23 mouse cellular contexts compared by ENCODE assay signal in genomic region chr17:8444062-8444461, GRCm38 (mm10). TPM values are rescaled to one million over a fixed set of nuclear protein-coding genes. Genes with fewer than 3 reads are reported as not detected.
A peak's percentile ranks its signal among the peaks of the same experiment; 100 is the strongest.
DNase-seq lines count a peak whose midpoint lies in the region; ATAC-seq and TF ChIP-seq lines count a peak whose summit lies in the region.
"Had no signal": no experiment of that assay in that cellular context is flagged by ENCODE, and none has a peak within 500 bp of the region (broad histone marks: within the 10 kb centered on the region; RNA-seq: fewer than 3 reads in every experiment).

No protein-coding gene starts in this region.

- H3K4me1 ChIP-seq in forebrain, postnatal 0 days (ENCODE audit: insufficient read depth), result no peaks in the 10 kb centered on the region
- H3K4me1 ChIP-seq in forebrain, embryonic 13.5 days, result no peaks in the 10 kb centered on the region
- H3K4me1 ChIP-seq in midbrain, postnatal 0 days (ENCODE audit: insufficient read depth, low read length), result no peaks in the 10 kb centered on the region
- no peaks in the 10 kb centered on the region for H3K4me1 ChIP-seq in midbrain, embryonic 10.5 days
- no peaks in the 10 kb centered on the region for H3K4me1 ChIP-seq in forebrain, embryonic 15.5 days
- H3K4me1 ChIP-seq: embryonic facial prominence, embryonic 12.5 days; heart, embryonic 13.5 days; intestine, embryonic 15.5 days; midbrain, embryonic 12.5 days had no signal

- no peak overlapping the region for H3K9ac ChIP-seq in forebrain, postnatal 0 days
- H3K9ac ChIP-seq in forebrain, embryonic 13.5 days, result no peak overlapping the region
- no peak overlapping the region for H3K9ac ChIP-seq in midbrain, postnatal 0 days (replicated peaks; ENCODE audit: low read length, poor library complexity, severe bottlenecking)
- no peak overlapping the region for H3K9ac ChIP-seq in forebrain, embryonic 15.5 days (replicated peaks)
- H3K9ac ChIP-seq: embryonic facial prominence, embryonic 12.5 days; heart, embryonic 13.5 days; hindbrain, embryonic 14.5 days; intestine, embryonic 15.5 days; midbrain, embryonic 12.5 days had no signal

- no peak overlapping the region for H3K27ac ChIP-seq in forebrain, postnatal 0 days (ENCODE audit: low read depth, low read length)
- H3K27ac ChIP-seq in forebrain, embryonic 13.5 days, result no peak overlapping the region
- no peak overlapping the region for H3K27ac ChIP-seq in layer of hippocampus, adult 2 months
- no peak overlapping the region for H3K27ac ChIP-seq in midbrain, postnatal 0 days (ENCODE audit: low read depth, low read length)
- no peak overlapping the region for H3K27ac ChIP-seq in midbrain, embryonic 10.5 days (replicated peaks)
- no peak overlapping the region for H3K27ac ChIP-seq in forebrain, embryonic 15.5 days (replicated peaks)
- H3K27ac ChIP-seq: embryonic facial prominence, embryonic 12.5 days; heart, embryonic 13.5 days; hindbrain, embryonic 14.5 days; intestine, embryonic 15.5 days; midbrain, embryonic 12.5 days had no signal

- DNase-seq in forebrain, postnatal 0 days, result no peak
- DNase-seq in layer of hippocampus, adult 2 months (ENCODE audit: low spot score in 2 of 2), result no peak
- DNase-seq in layer of hippocampus, adult 18-20 months (ENCODE audit: low spot score in 2 of 2), result no peak
- DNase-seq in midbrain, postnatal 0 days (ENCODE audit: low spot score), result no peak
- DNase-seq in midbrain, embryonic 10.5 days (ENCODE audit: low spot score), result no peak
- DNase-seq in gastrocnemius, postnatal 10 days, result no peak
- DNase-seq: adrenal gland, adult 8-10 months; cerebellum, adult 18-20 months; cerebellum, postnatal 14 days; heart, adult 18-20 months; heart, postnatal 4 days; kidney, postnatal 4 days had no signal

- no peak for ATAC-seq in forebrain, postnatal 0 days
- no peak for ATAC-seq in forebrain, embryonic 13.5 days
- ATAC-seq in midbrain, postnatal 0 days (ENCODE audit: low FRiP score), result no peak
- ATAC-seq in forebrain, embryonic 15.5 days (replicated peaks), result no peak
- ATAC-seq: intestine, embryonic 15.5 days; Patski had no signal

- no peak overlapping the region for H3K4me2 ChIP-seq in forebrain, postnatal 0 days (ENCODE audit: low read depth)
- H3K4me2 ChIP-seq in forebrain, embryonic 13.5 days, result no peak overlapping the region
- no peak overlapping the region for H3K4me2 ChIP-seq in midbrain, postnatal 0 days (ENCODE audit: low read depth, low read length, poor library complexity, severe bottlenecking)
- H3K4me2 ChIP-seq in forebrain, embryonic 15.5 days (replicated peaks), result no peak overlapping the region
- H3K4me2 ChIP-seq: embryonic facial prominence, embryonic 12.5 days; heart, embryonic 13.5 days; hindbrain, embryonic 14.5 days; intestine, embryonic 15.5 days; liver, embryonic 11.5 days; midbrain, embryonic 12.5 days had no signal

- TF ChIP-seq CTCF in forebrain, postnatal 0 days (IDR thresholded peaks at IDR 0.05; ENCODE audit: low read depth), result peak; percentile 29
- peak; percentile 64 for TF ChIP-seq CTCF in layer of hippocampus, adult 2 months (conservative IDR thresholded peaks at IDR 0.05)
- peak; percentile 51 for TF ChIP-seq CTCF in midbrain, postnatal 0 days (IDR thresholded peaks at IDR 0.05)

- H3K36me3 ChIP-seq in forebrain, postnatal 0 days (ENCODE audit: insufficient read depth), result no peaks in the 10 kb centered on the region
- no peaks in the 10 kb centered on the region for H3K36me3 ChIP-seq in forebrain, embryonic 13.5 days (ENCODE audit: poor library complexity, severe bottlenecking)
- H3K36me3 ChIP-seq in midbrain, postnatal 0 days (ENCODE audit: insufficient read depth, low read length), result no peaks in the 10 kb centered on the region
- H3K36me3 ChIP-seq in midbrain, embryonic 10.5 days, result no peaks in the 10 kb centered on the region
- no peaks in the 10 kb centered on the region for H3K36me3 ChIP-seq in forebrain, embryonic 15.5 days
- H3K36me3 ChIP-seq: embryonic facial prominence, embryonic 12.5 days; heart, embryonic 13.5 days; intestine, embryonic 15.5 days; midbrain, embryonic 12.5 days had no signal

- H3K9me3 ChIP-seq in forebrain, postnatal 0 days (ENCODE audit: low read length), result no peaks in the 10 kb centered on the region
- H3K9me3 ChIP-seq in forebrain, embryonic 13.5 days (replicated peaks), result no peaks in the 10 kb centered on the region
- no peaks in the 10 kb centered on the region for H3K9me3 ChIP-seq in midbrain, postnatal 0 days (ENCODE audit: low read length)
- H3K9me3 ChIP-seq in midbrain, embryonic 10.5 days (replicated peaks), result no peaks in the 10 kb centered on the region
- H3K9me3 ChIP-seq in forebrain, embryonic 15.5 days, result no peaks in the 10 kb centered on the region
- H3K9me3 ChIP-seq: embryonic facial prominence, embryonic 12.5 days; heart, embryonic 13.5 days; intestine, embryonic 15.5 days; midbrain, embryonic 12.5 days had no signal

- WGBS in forebrain, postnatal 0 days, result 64% methylated on average over 3 of the region's 3 CpGs
- WGBS in forebrain, embryonic 13.5 days, result 62% methylated on average over 3 of the region's 3 CpGs
- 63% methylated on average over 3 of the region's 3 CpGs for WGBS in midbrain, postnatal 0 days
- WGBS in midbrain, embryonic 10.5 days, result 65% methylated on average over 3 of the region's 3 CpGs
- 62% methylated on average over 3 of the region's 3 CpGs for WGBS in forebrain, embryonic 15.5 days

- no peak overlapping the region for H3K4me3 ChIP-seq in forebrain, postnatal 0 days (ENCODE audit: low read depth, low read length)
- no peak overlapping the region for H3K4me3 ChIP-seq in forebrain, embryonic 13.5 days
- H3K4me3 ChIP-seq in layer of hippocampus, adult 2 months, result no peak overlapping the region
- H3K4me3 ChIP-seq in midbrain, postnatal 0 days (ENCODE audit: low read depth, low read length), result no peak overlapping the region
- no peak overlapping the region for H3K4me3 ChIP-seq in midbrain, embryonic 10.5 days
- H3K4me3 ChIP-seq in forebrain, embryonic 15.5 days, result no peak overlapping the region
- H3K4me3 ChIP-seq: embryonic facial prominence, embryonic 12.5 days; heart, embryonic 13.5 days; intestine, embryonic 15.5 days; midbrain, embryonic 12.5 days had no signal

- H3K27me3 ChIP-seq in forebrain, postnatal 0 days (ENCODE audit: insufficient read depth, low read length), result peaks cover 12% of the 10 kb centered on the region
- H3K27me3 ChIP-seq in forebrain, embryonic 13.5 days, result peaks cover 17% of the 10 kb centered on the region
- H3K27me3 ChIP-seq in midbrain, postnatal 0 days (ENCODE audit: insufficient read depth, low read length), result no peaks in the 10 kb centered on the region
- H3K27me3 ChIP-seq in midbrain, embryonic 10.5 days (ENCODE audit: low read depth, poor library complexity, severe bottlenecking), result peaks cover 27% of the 10 kb centered on the region
- H3K27me3 ChIP-seq in forebrain, embryonic 15.5 days, result peaks cover 6% of the 10 kb centered on the region; the same call in 1 of the 2 replicates

RNA-seq across cellular contexts. Expression of gene T, which starts 9.8 kb away (rescaled TPM):
- 2.1 TPM in 1 of 2 replicates, not detected in the other for total RNA-seq in forebrain, postnatal 0 days (2014; rRNA removed)
- polyA plus RNA-seq in forebrain, postnatal 0 days (2015; fragmentation: Nextera tagmentation; extraction: Ambion mirVana), result 0.13 and 0.17 TPM in 2 replicates
- 0.28 and 0.70 TPM in 2 replicates for polyA plus RNA-seq in forebrain, embryonic 13.5 days (2015; fragmentation: Nextera tagmentation; extraction: Ambion mirVana)
- total RNA-seq in layer of hippocampus, adult 2 months (2021), result not detected
- not detected for total RNA-seq in layer of hippocampus, adult 18-20 months (2021)
- 0.11 and 1.9 TPM in 2 replicates for total RNA-seq in midbrain, postnatal 0 days (2014; rRNA removed)
- polyA plus RNA-seq in midbrain, postnatal 0 days (2015; fragmentation: Nextera tagmentation; extraction: Ambion mirVana), result 0.25 and 0.35 TPM in 2 replicates
- polyA plus RNA-seq in midbrain, embryonic 10.5 days (2016; fragmentation: Nextera tagmentation; extraction: Ambion mirVana), result 0.58 and 1.0 TPM in 2 replicates
- 0.46 and 0.54 TPM in 2 replicates for polyA plus RNA-seq in forebrain, embryonic 15.5 days (2015; fragmentation: Nextera tagmentation; extraction: Ambion mirVana)
- not detected for total RNA-seq in gastrocnemius, postnatal 10 days (2021)
- total RNA-seq: adrenal gland, adult 8-10 months; gastrocnemius, adult 8-10 months; heart, adult 18-20 months; heart, postnatal 4 days had no signal
- polyA plus RNA-seq: liver, embryonic 11.5 days; Patski; small intestine, adult 2 months had no signal
